Mouse (Mus musculus): ENCODE data around the gene Pla2g16.

DNA sequence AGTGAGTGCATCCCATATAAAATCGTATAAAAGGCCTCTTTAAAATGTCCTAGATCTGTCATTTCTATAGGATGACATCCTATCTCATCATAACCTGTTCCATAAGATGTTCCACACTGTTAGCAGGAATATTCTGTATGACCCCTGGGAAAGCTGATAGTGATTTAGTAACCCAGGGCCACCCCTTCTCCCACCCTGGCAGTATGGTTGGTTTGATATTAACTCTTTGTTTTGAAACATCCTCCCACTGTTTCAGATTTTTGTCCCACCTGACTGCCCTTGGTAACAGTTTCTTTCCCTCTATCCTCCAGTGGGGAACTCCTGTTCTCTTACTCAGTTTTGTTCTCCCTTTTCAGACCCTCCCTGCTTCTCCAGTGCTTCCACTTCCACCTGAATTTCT, 76.5 kb downstream of the Pla2g16 start:
- TF ChIP-seq POLR2A (IDR thresholded peaks at IDR 0.05; ENCODE audit: control insufficient read depth, extremely low read depth, insufficient read depth, low read length, poor library complexity) (no peak), CTCF (IDR thresholded peaks at IDR 0.05; ENCODE audit: borderline replicate concordance, control insufficient read depth, extremely low read depth, insufficient read depth, low read length, poor library complexity) (no peak)

Data from thymus, adult 2 months (tissue).